Mouse (Mus musculus) B cell, adult 2 months (primary cell): Measurements from ENCODE around the gene Drd2.

Source experiments
- DNase-seq, 2 experiments: peaks; one replicate each; pipeline ENCODE4 v3.0.0; 2022

The Drd2 gene

DNA sequence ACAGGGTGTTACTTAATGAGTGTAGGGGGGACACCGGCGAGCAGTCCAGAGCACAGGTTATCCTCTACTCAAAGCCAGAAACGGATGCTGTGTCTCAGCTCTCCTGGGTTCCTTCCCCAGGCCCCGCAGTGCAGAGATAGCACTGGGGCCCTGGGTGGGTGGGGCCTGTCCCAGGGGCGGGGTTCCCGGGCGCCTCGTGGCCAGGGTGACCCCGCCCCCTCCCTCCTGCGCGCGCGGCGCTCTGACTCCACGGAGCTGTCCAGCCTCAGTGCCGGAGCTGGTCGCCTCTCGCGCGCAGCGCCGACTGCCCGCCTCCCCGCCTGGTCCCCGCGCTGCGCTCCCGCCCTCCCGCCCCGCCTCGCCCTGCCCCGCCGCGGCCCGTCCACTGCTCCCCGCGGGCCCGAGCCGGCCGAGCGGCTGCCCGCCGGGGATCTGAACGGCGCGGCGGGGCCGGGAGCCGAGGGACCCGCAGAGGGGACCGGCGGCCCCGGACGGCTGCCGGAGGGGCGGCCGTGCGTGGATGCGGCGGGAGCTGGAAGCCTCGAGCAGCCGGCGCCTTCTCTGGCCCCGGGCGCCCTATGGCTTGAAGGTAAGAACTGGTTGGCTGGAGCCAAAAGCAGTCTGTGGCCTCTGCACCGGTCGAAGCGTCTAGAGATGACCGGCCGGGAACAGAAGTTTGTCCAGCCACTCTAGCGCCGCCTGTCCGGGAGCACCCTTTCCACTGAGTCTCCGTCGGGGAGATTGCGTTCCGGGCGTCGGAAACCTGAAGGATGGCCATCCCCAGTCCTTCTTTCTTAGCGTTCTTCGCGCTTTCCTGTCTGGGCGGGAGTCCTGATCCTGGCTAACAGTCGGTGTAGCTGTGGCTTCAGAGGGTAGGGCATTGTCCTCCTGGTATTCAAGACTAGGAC lies at the start of gene Drd2:
Gene Drd2 (plus strand): TSS at position 492 of the 908 bp plus-strand sequence.
- no peak for DNase-seq

DNA sequence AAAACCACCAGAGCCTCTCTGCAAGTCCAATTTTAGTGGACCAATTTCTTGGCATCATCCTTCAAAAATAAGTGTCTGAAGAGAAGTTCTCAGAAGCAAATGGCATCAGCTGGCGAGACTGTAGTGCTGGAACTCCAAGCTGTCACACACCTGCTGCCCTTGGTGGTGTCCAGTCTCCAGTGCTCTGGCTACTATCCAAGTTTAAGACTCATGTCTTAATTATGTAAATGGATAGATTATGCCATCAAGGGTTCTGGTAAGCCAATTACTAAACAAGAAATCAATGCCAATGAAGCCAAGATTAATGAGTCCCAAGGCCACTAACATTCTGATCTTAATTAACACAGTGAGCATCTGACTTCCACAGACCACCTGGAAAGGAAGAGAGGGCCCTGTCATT lies 45.3 kb upstream of the Drd2 start:
- no peak for DNase-seq

DNA sequence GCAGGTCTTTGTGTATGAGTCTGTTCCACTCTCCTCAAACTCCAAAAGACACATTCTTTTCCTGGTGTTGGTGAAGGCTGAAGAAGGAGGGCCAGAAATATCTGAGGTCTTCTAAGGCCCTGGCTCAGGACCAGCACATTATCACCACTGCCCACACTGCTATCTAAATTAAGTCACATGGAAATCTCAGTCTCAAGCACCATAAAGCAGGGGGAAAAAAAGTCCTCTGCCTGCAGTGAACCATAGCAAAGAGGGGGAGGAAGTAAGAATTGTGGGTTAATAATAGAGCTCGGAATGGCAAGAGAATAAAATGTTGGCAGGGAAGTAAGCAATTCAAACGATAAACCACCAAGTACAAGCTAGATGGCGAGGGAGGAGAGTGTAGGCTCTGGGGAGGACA lies 32.9 kb upstream of the Drd2 start:
- no peak for DNase-seq

DNA sequence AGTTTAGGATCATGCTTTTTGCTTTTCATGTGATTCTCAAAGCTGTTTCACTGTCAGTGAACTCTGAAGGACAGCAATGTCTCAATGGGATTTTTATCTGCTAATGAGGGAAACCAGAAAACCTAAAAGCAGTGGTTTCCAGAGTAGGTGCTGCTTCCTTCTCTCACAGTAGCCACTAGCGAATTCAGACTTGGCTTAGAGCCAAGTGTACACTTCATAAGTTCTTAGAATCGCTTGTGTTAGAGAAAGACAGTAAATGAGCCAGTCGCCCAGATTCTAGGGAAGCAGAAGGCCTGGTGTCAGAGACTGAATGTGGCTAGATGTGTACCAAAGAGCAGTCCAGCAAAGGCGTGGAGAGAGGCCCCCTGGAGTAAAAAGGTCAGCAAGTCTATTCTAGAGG lies 29.6 kb upstream of the Drd2 start:
- DNase-seq, result no peak

DNA sequence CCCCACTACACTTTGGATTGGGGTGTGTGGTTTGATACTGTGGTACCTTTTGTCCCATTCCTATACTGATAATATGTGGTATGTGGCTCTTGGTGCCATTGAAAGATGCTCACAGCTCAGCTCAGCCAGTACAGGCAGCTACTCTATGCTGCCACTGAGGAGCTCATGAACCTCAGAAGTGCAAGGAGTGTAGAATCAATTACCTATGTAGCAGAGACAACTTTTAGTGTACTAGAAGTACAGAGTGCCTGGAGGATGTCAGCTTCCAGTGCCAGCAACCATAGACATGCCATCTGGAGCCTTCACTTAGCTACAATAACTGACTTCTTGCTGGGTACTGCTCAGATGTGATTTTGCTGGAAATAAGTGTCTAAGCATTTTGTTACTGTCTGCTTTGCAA lies 21.8 kb upstream of the Drd2 start:
- no peak for DNase-seq

DNA sequence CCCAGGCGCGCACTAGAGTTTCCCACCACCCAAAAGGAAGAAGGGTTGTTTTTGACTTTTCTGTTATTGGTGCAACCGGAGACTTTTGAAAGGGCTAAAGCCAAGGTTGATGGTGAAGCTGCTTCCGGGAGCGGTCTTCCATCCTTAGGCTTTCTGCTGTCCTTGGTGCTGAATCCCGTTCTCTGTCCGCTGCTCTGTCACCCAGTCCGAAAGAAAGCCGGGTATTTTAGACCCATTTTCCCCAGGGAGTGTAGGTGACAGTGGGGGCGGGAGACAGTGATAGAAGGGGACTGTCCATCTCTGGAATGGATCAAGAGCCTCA lies 578 bp downstream of the Drd2 start:
- DNase-seq, result no peak

DNA sequence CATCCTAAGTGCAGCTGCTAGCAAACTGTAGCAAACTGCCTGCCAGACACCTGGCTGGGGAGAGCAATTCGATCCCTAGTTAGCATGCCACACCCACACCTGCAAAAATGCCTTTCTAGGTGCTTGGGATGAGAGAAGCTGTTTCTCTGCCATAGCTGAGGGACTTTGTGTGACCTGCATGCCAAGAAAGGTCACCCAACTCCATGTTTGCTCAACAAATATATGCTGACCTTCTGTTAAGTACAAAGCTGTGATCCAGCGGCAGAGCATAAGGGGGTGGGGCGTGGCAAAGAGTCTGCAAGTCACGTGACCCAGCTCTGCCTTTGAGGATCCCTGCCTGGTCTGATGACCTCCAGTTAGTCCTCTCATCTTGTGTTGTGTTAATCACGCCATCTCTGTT lies 25.3 kb downstream of the Drd2 start:
- no peak for DNase-seq

DNA sequence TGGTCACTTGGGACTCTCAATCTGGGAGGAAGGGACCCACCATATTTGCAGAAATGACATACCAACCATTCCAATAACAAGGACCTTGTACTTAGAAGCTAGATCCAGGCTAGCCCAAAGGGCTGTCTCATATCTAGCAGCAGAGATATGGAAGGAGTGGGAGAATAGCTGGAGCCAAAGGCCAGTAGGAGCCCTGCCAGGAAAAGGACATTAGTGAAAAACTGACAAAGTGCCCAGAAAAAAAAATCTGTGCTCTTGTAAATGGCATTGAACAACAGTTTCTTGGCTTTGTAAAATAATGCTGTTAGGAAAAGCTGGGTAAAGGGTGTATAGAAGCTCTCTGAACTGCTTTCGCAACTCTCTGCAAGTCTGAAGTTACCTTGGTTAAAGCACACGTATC lies 33.5 kb downstream of the Drd2 start:
- no peak for DNase-seq

DNA sequence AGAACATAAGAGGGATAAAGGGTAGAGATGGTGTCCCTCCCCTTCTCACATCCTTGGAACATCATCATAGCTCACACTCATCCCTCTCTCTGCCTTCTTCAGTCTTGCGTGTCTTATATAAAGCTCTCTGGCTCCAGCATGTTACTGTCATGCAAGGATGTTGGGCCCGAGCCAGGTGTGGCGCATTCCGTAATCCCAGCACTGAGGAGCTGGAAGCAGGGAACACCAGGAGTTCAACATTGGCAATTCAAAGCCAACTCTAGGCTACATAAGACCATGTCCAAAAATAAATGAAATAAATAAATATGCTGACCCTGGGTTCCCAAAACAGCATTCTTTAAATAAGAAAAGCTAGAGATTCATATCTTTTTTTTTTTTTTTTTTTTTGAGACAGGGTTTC lies 39.5 kb downstream of the Drd2 start:
- DNase-seq, result no peak

DNA sequence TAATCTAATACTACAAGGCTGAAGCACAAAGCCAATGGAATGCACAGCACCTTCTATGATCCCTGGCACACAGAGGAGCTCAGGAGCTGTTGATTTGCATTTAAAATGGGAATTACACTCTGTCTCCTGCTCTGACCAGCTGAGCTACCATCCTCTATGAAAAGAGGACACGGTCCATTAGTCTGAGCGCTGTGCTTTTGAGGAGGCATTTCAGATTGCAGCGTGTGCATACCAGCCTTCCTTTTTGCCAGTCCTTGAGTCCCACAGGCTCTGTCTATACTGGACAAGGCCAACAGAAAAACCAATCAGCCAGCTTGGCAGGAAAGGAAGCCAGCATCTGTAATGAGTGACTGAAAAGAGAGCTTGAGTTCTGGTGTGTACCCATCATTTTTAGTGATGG lies 43.6 kb downstream of the Drd2 start:
- no peak for DNase-seq

DNA sequence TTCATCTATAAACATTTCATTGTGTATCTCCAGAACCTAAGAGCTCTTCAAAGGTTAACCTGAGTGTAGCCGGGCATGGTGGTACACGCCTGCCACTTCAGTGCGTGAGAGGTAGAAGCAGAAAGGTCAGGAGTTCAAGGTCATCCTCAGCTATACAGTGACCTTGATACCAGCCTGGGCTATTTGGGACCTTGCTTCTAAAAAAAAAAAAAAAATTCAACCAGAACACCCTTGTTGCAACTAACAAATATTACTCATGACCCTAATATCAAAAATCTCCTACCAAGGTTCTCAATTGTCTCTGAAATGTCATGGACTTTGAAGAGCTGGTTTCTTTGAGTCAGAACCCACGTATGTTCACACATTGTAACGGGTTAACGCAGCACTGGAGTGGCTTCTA lies 44.4 kb downstream of the Drd2 start:
- no peak for DNase-seq

DNA sequence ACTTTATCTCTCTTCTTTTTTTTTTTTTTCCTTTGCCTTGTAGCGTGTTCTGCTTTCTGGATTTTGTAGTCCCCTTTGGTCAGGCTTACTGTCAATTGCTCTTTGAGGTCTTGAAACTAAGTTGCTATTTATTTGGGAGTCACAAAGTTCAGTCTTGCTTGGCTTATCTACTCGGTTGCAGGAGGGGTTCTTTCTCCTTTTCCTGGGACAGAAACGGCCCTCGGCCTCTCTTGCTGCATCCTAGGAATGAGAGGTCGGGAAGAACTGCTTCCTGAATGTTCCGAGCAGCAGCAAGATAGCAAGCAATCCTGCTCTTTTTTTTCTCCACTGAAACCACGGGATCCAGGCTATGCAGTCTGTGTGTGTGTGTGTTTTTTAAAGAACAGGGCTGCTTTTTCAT lies 44.9 kb downstream of the Drd2 start:
- no peak for DNase-seq

DNA sequence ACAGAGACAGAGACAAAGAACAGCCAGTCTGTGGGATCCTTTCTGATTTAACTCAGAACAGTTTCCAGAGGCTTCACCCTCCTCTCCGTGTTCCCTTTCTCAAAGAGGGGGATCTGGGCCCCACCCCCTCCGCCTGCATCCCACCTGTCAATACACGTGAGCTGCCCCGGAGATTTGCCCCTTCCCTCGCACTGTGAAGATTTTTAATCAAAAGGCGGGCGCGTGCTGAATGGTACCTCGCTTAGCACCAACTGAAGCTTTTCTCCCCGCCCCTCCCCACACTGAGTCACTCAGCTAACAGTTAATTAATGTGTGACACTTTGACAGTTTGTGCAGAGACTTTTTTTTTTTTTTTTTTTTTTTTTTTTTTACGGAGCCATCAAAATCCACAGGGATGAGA lies 45.7 kb downstream of the Drd2 start:
- no peak for DNase-seq

DNA sequence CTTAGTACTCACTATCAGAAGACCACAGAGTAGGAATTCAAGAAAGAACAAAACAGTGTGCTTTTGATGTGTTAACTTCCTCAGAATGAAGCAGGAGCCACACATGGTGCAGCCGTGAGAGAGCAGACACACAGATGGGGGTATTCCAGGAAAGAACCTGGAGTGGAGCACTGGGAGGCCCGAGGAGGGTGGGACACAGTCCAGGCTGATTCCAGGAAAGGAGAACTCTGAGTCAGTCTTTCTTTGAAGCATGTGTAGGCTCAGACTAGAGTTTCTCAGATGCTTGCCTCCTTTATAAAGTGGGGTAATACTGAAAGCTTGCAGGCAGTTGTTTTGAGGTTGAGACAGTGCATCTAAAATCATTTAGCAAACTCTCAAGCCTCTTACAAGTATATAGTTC lies 51.8 kb downstream of the Drd2 start:
- no peak for DNase-seq

DNA sequence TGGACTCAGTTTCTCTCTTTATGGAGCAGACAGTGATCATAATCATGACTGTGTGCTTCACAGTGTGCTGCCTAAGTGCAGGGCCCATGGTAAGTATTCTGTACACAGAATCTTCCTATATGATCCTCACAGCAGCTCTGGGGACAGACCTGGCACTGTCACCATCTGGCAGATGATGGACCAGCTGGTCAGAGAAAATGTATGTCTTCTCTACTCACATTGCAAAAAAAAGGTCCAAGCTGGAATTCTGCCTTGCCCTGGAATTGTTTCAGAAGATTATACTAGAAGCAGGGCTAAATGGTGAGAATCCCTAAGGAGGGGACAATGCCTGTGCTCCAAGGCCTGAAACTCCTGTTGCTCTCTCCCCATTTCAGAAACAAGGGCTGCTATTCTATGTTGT lies 55.6 kb downstream of the Drd2 start:
- DNase-seq, result no peak

DNA sequence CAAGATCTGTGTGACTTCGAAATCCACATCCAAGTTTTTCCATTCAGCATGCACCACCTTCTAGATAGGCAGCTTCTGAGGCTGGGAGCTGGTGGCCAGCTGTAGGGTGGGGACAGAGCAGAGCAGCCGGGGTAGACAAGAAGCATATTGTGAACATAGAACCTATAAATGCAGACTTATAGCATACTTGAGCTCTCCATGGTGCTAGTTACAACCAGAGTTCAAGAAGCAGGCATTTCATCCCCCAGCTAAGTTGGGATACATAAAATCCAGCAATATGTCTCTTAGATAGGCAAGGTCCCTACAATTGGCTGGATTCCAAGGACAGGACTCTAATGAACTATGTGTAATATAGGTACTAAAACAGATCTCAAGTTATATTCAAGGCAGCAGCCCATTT lies 63.3 kb downstream of the Drd2 start:
- no peak for DNase-seq

DNA sequence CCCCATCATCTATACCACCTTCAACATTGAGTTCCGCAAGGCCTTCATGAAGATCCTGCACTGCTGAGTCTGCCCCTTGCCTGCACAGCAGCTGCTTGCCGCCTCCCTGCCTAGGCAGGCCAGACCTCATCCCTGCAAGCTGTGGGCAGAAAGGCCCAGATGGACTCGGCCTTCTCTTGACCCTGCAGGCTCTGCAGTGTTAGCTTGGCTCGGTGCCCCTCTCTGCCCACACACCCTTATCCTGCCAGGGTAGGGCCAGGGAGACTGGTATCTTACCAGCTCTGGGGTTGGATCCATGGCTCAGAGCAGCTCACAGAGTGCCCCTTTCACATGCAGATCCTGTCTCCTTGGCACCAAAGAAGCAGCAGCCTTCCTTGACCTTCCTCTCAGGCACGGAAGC lies 66.6 kb downstream of the Drd2 start:
- DNase-seq, result no peak

DNA sequence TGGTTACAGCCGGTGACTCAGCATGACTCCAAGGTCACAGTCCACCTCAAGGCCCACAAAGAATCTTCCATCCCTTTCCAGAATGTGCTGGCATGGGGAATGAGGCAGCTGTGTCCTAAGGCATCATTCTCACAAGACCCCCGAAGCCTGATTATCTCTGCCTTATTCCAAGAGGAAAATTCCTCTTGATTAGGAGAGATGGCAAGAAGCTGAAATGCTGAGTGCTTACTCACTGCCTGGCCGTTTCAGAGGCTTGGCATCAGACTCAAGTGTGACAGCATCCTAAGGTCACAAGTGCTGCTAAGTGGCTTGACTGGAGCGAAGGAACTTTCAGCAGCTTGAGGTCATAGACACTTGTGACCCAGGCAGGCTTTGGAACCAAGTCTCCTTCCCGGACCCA lies 70.2 kb downstream of the Drd2 start:
- no peak for DNase-seq

DNA sequence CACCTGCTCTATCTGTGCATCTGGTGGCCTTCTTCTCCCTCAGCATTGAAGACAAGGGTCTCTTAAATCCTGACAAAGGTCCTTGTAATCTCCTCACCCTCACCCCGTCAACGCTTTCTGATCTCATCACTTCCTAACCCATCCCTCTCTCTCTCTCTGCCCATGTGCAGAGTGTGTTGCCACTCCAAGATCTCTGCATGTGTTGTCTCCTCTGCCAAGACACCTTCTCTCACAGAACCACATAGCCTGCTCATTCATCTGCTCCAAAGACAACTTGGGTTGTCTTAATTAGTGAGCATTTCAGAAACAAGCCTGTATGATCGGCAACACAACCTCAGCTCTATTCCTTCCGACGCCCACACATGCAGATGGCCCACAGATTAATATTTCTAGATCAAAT lies 83.4 kb downstream of the Drd2 start:
- DNase-seq, result no peak

DNA sequence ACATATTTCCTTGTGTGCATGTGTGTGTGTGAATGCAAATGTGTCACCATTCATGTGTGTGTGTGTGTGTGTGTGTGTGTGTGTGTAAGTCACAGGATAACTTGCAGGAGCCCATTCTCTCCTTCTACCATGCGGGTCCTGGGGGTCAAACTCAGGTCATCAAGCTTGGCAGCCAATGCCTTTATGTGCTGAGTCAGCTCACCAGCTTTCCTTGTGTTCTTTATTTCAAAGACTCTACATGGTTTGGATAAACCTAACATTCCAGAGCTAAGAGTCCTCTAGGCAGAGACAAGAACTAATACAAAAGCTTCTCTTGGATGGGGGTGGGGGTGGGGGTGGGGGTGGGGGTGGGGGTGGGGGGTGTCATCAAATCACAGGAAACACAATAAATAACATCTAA lies 85.2 kb downstream of the Drd2 start:
- DNase-seq, result no peak

DNA sequence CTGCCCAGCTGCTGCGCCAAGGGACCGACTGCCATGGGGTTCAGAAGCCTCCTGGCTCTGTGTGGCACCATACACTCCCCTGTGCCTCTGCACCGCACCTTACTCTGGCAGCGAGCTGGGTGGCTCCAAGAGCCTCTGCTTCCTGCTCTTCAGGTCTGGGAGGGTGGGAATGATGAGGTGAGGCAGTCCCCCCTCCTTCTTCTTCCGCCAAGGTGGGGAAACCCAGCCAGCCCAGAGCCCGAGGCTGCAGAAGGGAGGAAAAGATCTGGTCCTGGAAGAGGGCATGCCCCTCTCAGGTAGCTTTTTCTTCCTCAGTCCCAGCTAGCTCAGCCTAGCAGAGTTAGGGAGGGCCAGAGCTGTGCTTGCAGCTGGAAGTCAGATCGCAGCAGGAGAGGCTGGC lies 86.5 kb downstream of the Drd2 start, which contains the start of gene Ankk1:
Gene Ankk1 (minus strand): TSS at position 101 of the 400 bp plus-strand sequence.
- DNase-seq, result no peak

DNA sequence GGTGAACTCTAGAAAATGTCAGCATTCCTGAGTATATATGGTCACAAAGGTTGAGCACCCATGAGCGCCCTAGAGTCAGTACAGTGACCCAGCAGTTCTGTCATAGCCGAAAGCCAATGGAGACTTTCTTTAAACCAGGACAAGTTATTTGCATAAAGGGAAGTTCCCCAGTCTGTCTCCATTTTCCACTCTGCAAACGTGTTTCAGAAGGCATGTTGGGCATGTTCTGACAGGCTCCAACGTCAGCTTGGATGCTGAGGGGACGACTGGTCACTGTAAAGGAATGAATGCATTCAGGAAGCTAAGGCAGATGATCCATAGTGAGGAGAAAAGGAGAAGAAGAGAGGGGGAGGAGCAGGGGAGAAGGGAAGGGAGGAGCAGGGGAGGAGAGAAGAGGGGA lies 87.1 kb downstream of the Drd2 start:
- DNase-seq, result no peak

DNA sequence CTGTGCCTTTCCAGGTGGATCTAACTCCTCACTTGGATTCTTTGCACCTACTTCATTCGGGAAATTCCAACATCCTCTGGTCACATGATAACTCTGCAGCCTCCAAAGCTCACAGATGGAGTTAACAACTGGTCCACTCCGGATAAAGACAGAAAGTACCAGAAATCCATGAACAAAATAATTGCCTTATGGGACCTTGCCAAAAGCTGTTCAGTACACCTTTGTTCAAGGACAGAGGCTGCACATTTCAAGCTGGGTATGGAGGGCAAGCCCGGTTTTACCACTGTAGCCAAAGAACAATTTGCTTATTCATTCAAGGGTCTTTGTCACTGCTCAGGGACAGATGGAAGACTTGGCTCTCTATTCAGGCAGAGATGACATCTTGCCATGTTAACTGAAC lies 102.2 kb downstream of the Drd2 start:
- no peak for DNase-seq

DNA sequence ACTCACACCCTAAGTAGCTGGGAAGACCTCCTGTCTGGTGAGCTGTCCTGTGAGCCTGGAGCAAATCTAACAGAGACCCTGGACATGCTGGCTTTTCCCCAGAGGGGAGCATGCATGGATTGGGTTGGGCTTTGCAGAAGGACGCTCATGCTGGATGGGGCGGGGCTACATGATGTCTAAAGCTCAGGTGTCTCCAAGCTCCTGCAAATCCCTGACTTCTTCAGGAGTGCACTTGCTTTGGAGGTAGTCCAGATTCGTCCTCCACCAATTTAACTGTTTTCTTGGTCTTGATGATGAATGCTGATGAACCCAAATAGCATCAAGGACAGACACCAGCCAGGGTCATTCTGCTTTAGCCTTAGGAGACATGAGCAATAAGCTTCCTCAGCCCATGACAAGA lies 110.1 kb downstream of the Drd2 start:
- DNase-seq, result no peak

DNA sequence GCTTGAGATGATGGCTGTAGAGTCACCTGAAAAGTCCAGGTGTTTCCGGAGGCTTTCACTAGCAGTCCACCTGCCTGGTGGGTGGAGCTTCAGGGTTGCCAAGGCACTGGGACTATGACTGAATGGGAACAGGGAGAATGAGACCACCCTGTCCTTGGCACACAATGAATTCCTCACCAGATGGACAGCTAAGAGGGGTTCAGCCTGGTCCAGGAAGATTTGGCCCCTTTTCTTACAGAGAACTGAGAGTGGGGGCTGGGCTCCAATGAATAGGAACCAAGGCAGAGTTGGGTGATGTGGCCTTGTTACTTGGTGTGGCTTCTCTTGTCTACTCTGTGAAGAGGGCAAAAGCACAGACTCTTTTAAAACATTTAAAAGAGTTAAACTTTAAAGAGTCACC lies 112.0 kb downstream of the Drd2 start:
- no peak for DNase-seq
